Comparison of ENCODE assay signal across 7 mouse cellular contexts in the genomic region with DNA sequence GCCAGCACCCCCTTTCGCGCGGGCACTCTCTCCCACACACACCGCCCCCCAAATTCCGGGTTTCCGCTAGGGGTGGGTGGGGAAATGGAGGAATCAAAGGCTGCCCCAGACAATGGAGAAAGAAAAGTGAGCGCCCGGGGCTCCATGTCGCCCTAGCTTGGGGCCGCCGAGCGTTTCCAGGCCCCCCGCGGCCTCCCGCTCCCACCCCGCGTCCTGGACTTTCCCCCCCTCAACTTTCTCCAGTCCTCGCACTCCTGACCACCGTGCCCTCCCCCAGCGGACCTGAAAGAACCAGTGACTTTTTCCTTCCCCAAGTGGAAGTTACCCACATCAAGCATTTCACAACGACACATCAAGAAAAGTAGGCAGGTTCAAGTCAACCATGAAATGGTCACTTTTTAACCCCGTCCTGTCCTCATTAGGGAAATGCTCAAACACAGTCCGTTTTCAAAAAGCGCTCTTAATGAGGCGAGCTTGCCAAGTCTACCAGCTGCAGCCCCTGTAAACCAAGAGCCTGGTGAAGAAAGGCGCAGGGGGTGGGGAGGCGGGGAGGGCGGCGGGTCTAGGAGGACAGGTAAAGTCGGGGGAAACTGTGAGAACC.
A peak's percentile ranks its signal among the peaks of the same experiment; 100 is the strongest.
DNase-seq lines count a peak whose midpoint lies in the region; ATAC-seq and TF ChIP-seq lines count a peak whose summit lies in the region.

No protein-coding gene starts in this region.

- peak; percentile 26 for ATAC-seq in heart, embryonic 16.5 days (replicated peaks; ENCODE audit: extremely low read depth, insufficient read depth, low FRiP score)
- ATAC-seq in megakaryocyte-erythroid progenitor cell, adult 5-6 weeks (replicated peaks; ENCODE audit: low FRiP score, low TSS enrichment, poor library complexity, severe bottlenecking), result 0 out of 2 replicates have a peak, but pooled peaks have one; percentile 24

- no peaks in the 10 kb centered on the region for H3K9me3 ChIP-seq in heart, embryonic 16.5 days (replicated peaks; ENCODE audit: control insufficient read depth, low read length)

- peaks cover 16% of the 10 kb centered on the region; the same call in 1 of the 2 replicates for H3K27me3 ChIP-seq in thymus, adult 2 months (ENCODE audit: control insufficient read depth, insufficient read depth, low read length)
- no peaks in the 10 kb centered on the region for H3K27me3 ChIP-seq in heart, embryonic 16.5 days (ENCODE audit: control insufficient read depth, insufficient read depth, low read length)

- no peak for DNase-seq in thymus, adult 2 months
- no peak for DNase-seq in thymus, postnatal 0 days (ENCODE audit: low spot score)
- peak; percentile 63 to 75 for DNase-seq in cerebellum, postnatal 14 days
- DNase-seq in kidney, postnatal 36 days, result peak; percentile 84 to 90
- peak; percentile 56 for DNase-seq in urinary bladder, postnatal 14 days (ENCODE audit: low spot score)

- no peaks in the 10 kb centered on the region for H3K4me1 ChIP-seq in thymus, adult 2 months (replicated peaks; ENCODE audit: control insufficient read depth, insufficient read depth, low read length)
- peaks cover 15% of the 10 kb centered on the region for H3K4me1 ChIP-seq in heart, embryonic 16.5 days (ENCODE audit: control insufficient read depth, insufficient read depth, low read length)

- no peak for TF ChIP-seq CTCF in thymus, adult 2 months (IDR thresholded peaks at IDR 0.05; ENCODE audit: borderline replicate concordance, control insufficient read depth, extremely low read depth, insufficient read depth, low read length, poor library complexity)

- no peaks in the 10 kb centered on the region for H3K36me3 ChIP-seq in thymus, adult 2 months (ENCODE audit: control insufficient read depth, insufficient read depth, low read length)
- no peaks in the 10 kb centered on the region for H3K36me3 ChIP-seq in heart, embryonic 16.5 days (ENCODE audit: control insufficient read depth, insufficient read depth)

- 0 out of 2 replicates have a peak overlapping the region, but pooled peaks have one; percentile 4 for H3K4me3 ChIP-seq in thymus, adult 2 months (ENCODE audit: control insufficient read depth, insufficient read depth, low read length)
- peak overlapping the region; percentile 99 for H3K4me3 ChIP-seq in heart, embryonic 16.5 days (ENCODE audit: low read length)

- peak overlapping the region; percentile 100 for H3K9ac ChIP-seq in heart, embryonic 16.5 days (ENCODE audit: low read length)

- 3% methylated on average over 30 of the region's 30 CpGs for WGBS in thymus, adult 2 months
- WGBS in heart, embryonic 16.5 days, result under 1% methylated on average over 25 of the region's 30 CpGs

- H3K27ac ChIP-seq in thymus, adult 2 months (ENCODE audit: control insufficient read depth, insufficient read depth, low read length), result no peak overlapping the region
- peak overlapping the region; percentile 100 for H3K27ac ChIP-seq in heart, embryonic 16.5 days (ENCODE audit: low read length)

- no peak for TF ChIP-seq POLR2A in thymus, adult 2 months (IDR thresholded peaks at IDR 0.05; ENCODE audit: control insufficient read depth, extremely low read depth, insufficient read depth, low read length, poor library complexity)

- H3K4me2 ChIP-seq in heart, embryonic 16.5 days (ENCODE audit: low read depth, low read length), result peak overlapping the region; percentile 96

Comparison
In these comparisons a context has a peak if more than half of its experiments do, and no peak if none do; other contexts are left out.
1. DNase-seq: peak in cerebellum, postnatal 14 days (2 of 2), kidney, postnatal 36 days (2 of 2) and urinary bladder, postnatal 14 days (single experiment); none in thymus, adult 2 months (single experiment) and thymus, postnatal 0 days (single experiment).